Mouse (Mus musculus) layer of hippocampus, adult 8-10 months (tissue): ENCODE results near the gene Iffo1. TPM values are rescaled to one million over a fixed set of nuclear protein-coding genes. Genes with fewer than 3 reads are reported as not detected.
A peak's percentile ranks its signal among the peaks of the same experiment; 100 is the strongest.

ENCODE experiments used
- DNase-seq, 2 experiments: peaks; one replicate each; pipeline ENCODE4 v3.0.0; 2022; ENCODE audit warnings: low spot score in 2 of 2
- microRNA-seq, 2 experiments: library from miRNA; unstranded; fragments of <30 nt; microRNA quantifications; one replicate each; pipeline ENCODE4 v1.2.0; 2022
- total RNA-seq, 4 experiments: library from RNA; stranded (reverse); gene quantifications; 2 replicates each; pipeline ENCODE4 v1.2.4; 2022

Iffo1 gene
- total RNA-seq, 4 experiments from 2014 or later = 67.2 to 78.4 (median 74.4) TPM

GRCm38 (mm10) chr6:125192016-125192714 lies 47.1 kb downstream of the Iffo1 start:
- peak; percentile 89 for DNase-seq

- no peak for DNase-seq
Measured at GRCm38 (mm10) chr6:125192841-125193240, 47.8 kb downstream of the Iffo1 start.

- DNase-seq = no peak
Measured at GRCm38 (mm10) chr6:125193390-125193789, 48.3 kb downstream of the Iffo1 start.

- no peak for DNase-seq
Measured at GRCm38 (mm10) chr6:125195541-125196075, 50.6 kb downstream of the Iffo1 start.

- DNase-seq = no peak
Measured at GRCm38 (mm10) chr6:125196301-125196700, 51.3 kb downstream of the Iffo1 start.

- no peak for DNase-seq
Measured at GRCm38 (mm10) chr6:125197166-125197565, 52.1 kb downstream of the Iffo1 start.

- DNase-seq = no peak
Measured at GRCm38 (mm10) chr6:125210436-125210835, 65.4 kb downstream of the Iffo1 start.

Small RNAs within 50 kb of the gene (microRNA-seq; reads per million reads assigned to microRNA genes)
- 0.64 to 1.0 reads per million in 2 experiments for gene Mir3098
- 1.3 to 2.5 reads per million in 2 experiments for gene Mir7045

Other genes with a start within 250 kb of the Iffo1 start
- 10 to 100 TPM in 2 of 4 experiments, 1 to 10 TPM in 2; 1.6 to 15.6 (median 8.5) TPM for gene Lag3, start 233.5 kb upstream of the Iffo1 start, total RNA-seq
- 100 to 1,000 TPM; 881 to 936 (median 911) TPM for gene Ptms, start 225.1 kb upstream of the Iffo1 start, total RNA-seq
- 100 to 1,000 TPM; 564 to 596 (median 590) TPM for gene Mlf2, start 213.9 kb upstream of the Iffo1 start, total RNA-seq
- gene Cops7a, start 179.7 kb upstream of the Iffo1 start, total RNA-seq = 100 to 1,000 TPM; 129 to 152 (median 145) TPM
- 100 to 1,000 TPM; 115 to 179 (median 146) TPM for gene Pianp, start 148.5 kb upstream of the Iffo1 start, total RNA-seq
- gene Zfp384, start 136.1 kb upstream of the Iffo1 start, total RNA-seq = 10 to 100 TPM; 44.6 to 54.5 (median 50.6) TPM
- gene Ing4, start 105.5 kb upstream of the Iffo1 start, total RNA-seq = 10 to 100 TPM; 50.1 to 63.5 (median 55.4) TPM
- gene Acrbp, start 95.6 kb upstream of the Iffo1 start, total RNA-seq = 10 to 100 TPM; 12.8 to 20.9 (median 15.6) TPM
- gene Lpar5, start 77.3 kb upstream of the Iffo1 start, total RNA-seq = 1 to 10 TPM in 3 of 4 experiments, under 1 TPM in 1; 0.23 to 3.9 (median 1.9) TPM
- 100 to 1,000 TPM; 159 to 187 (median 175) TPM for gene Chd4, start 49.3 kb upstream of the Iffo1 start, total RNA-seq
- 10 to 100 TPM; 33.0 to 33.9 (median 33.5) TPM for gene Nop2, start 13.3 kb upstream of the Iffo1 start, total RNA-seq
- gene Gapdh, start 21.2 kb downstream of the Iffo1 start, total RNA-seq = 1,000 to 10,000 TPM; 2,500 to 2,996 (median 2,728) TPM
- gene Ncapd2, start 46.5 kb downstream of the Iffo1 start, total RNA-seq = 10 to 100 TPM; 21.7 to 33.4 (median 23.7) TPM
- gene Mrpl51, start 46.6 kb downstream of the Iffo1 start, total RNA-seq = 10 to 100 TPM; 63.7 to 67.8 (median 64.6) TPM
- 100 to 1,000 TPM in 1 of 4 experiments, 10 to 100 TPM in 3; 80.8 to 101 (median 90.5) TPM for gene Vamp1, start 70.3 kb downstream of the Iffo1 start, total RNA-seq
- gene Tapbpl, start 86.6 kb downstream of the Iffo1 start, total RNA-seq = 1 to 10 TPM; 4.0 to 6.8 (median 5.0) TPM
- not detected for gene Cd27, start 91.8 kb downstream of the Iffo1 start, total RNA-seq
- under 1 TPM in 2 of 4 experiments, not detected in 2; 0.20 to 0.31 TPM for gene Tuba3a, start 140.8 kb downstream of the Iffo1 start, total RNA-seq
- 10 to 100 TPM in 2 of 4 experiments, 1 to 10 TPM in 2; 8.1 to 16.8 (median 11.5) TPM for gene Ltbr, start 168.6 kb downstream of the Iffo1 start, total RNA-seq
- 1 to 10 TPM; 4.3 to 5.6 (median 5.3) TPM for gene Scnn1a, start 175.4 kb downstream of the Iffo1 start, total RNA-seq
- 10 to 100 TPM; 11.0 to 36.7 (median 21.8) TPM for gene Tnfrsf1a, start 204.1 kb downstream of the Iffo1 start, total RNA-seq
- gene Plekhg6, start 235.6 kb downstream of the Iffo1 start, total RNA-seq = under 1 TPM in 1 of 4 experiments, not detected in 3; 0.12 TPM